Mouse (Mus musculus) ovary, postnatal 14 days (tissue): Measurements from ENCODE around the gene Unc5c.

ENCODE experiments used
- DNase-seq: peaks from one replicate; pipeline ENCODE4 v3.0.0; 2022; ENCODE audit warnings: low spot score

The Unc5c gene

DNA sequence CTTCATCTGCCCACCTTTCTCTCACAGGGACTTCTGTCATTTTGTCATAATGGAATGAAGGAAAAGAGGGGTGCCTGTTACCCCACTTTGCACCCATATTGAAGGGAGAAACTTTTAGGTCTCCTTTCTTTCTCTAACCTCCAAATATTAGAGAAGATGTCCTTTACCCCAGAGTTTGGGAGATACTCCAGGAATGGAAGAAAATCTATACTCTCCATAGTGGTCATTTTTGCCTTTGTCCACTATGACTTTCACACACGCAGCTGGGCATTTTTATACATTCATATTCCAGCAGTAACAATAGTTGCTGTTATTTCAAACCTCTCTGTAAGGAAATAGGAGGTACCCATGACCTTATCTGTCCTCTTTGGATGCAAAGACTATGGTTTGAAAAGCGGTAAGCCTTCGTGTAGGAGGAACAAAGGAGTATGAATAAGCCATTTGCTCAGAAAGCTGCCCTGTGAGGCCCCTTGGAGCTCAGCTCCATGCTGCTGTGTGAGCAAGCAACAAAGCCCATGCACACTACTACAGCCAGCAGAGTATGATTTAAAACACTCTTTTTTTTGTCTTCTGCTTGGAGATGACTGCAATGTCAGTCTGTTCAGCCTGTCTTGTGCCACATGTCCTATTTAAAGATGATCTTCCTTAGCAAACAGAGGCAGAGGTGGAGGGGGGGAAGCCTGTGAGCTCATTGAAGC is 353.7 kb downstream of the Unc5c start:
- DNase-seq, result no peak

DNA sequence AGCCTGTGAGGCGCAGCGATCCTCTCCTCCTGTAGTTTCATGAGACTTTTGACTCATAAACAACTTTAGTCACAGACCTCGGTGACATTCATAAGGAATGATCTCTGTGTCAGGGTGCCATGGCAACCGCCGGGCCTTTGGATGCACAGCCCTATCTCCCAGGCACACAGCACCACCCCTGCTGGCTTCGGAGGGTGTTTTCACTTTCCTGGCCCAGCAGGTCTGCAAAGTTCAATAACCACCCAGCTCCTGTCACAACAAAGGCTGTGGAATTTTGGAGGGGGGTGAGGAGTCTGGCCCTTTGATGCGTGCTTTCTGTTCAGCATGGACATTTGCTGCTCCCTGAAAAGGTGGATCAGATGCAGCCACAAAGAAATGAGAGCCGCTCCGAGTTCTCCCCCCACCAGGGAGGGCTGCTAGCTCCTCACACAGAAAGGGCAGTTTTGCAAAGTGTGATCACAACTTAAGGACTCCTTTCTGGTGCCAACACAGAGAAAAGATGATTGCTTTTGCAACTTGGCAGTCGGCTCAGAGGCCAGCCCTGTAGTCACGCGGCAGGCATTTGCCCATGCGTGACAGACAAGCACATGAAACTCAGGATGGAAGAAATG is 354.4 kb downstream of the Unc5c start:
- peak; percentile 4 for DNase-seq

DNA sequence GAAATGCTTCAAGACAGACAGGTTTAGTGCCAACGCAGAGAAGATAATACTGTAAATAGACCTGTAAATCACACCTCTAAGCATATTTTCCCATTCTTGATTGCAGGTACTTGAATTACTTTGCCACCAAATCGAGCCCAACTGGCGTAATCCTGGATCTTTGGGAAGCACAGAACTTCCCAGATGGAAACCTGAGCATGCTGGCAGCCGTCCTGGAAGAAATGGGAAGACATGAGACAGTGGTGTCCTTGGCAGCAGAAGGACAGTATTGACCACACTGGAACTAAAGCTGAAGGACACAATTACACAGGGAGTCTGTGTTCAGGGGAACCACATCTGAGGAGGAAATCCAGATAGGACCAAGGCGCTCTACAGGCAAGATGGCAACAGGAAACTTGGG is 363.3 kb downstream of the Unc5c start:
- DNase-seq, result no peak

DNA sequence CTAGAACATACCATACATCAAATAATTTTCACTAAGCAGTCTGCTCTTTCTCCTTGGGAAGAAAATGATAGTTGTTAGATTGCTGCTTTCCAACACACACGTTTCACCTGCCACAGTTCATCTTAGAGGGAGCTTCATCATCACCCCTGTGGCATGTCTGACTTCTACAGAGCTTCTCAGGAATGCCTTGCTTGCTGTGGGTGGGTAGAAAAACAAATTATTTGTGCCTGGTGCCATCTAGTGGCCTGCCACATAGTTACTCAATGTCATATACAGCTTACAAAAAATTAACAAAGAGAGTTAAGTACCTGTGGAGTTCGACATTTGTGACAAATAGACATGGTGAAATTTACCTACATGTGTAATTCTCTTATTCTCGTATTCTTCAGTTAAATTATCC is 366.1 kb downstream of the Unc5c start:
- DNase-seq, result peak; percentile 45

DNA sequence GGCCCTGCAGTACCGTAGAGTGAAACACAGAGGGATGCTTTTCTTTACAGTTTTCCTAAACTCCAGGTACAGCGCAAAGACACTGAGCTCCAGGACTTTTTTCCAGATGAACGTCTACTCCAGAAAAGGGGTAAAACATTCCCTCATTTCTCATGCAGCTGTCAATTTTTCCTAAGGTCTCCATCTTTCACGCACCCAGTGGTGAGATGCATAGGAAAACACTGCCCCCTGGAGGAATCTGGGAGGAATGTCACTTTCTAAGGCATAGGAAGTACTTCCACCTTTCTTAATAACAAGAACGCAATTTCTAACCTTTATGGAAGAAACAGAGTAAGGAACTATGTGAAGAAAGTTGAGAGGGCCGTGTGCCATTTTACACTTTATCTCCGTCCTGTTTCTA is 373.8 kb downstream of the Unc5c start:
- no peak for DNase-seq

DNA sequence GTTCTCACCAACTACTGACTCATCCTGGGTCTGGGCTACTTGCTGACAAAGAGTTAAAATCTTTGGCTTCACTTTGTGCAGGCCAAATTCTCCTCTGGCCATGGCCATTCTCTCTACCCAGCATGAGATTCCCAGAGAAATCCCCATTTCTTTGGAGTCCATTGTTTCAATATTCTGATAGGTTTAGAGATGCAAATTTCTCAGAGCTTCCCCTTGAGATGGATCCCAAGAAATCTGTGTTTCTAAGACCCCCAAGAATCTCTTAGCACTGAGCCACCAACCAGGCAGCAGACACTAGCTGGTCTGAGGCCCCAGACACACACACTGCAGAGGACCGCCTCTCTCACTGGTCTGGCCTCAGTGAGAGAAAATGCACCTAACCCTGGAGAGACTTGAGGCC is 384.2 kb downstream of the Unc5c start:
- no peak for DNase-seq

DNA sequence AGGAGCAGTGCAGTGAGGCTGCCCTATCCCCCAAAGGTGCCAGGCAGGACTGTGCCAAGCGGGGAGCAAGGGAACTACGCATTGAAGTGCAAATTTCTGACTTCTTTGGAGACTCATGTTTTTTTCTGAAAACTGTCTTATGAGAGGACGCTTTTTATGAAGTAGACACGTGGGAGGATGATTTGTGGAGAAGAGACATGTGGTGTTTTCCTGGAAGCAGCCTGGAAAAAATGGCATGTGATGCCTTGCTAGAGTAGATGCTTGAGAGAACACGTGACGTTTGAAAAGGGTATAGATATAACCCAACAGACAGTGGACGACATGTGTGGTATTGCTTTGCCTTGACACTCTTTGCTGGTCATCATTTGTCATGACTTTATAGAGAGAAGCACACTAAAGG is 385.1 kb downstream of the Unc5c start:
- no peak for DNase-seq

DNA sequence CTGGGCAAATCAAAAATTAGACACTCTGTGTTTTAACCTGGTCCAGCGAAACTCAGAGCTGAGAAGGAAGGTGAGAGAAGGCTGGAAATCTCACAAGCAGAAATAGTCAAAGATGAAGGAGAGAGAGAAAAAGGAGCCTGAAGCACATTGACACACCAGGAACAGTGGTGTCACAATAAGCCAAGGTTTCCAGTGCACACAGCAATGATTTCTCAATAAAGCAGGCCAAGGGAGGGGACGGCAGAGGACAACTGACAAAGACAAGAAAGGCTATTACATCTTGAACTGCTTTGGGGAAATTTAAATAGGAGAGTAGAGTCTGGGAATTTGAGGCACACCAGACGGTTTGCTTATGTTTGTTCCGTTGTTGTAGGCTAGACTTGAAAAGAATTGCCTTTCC is 389.3 kb downstream of the Unc5c start:
- DNase-seq, result no peak

DNA sequence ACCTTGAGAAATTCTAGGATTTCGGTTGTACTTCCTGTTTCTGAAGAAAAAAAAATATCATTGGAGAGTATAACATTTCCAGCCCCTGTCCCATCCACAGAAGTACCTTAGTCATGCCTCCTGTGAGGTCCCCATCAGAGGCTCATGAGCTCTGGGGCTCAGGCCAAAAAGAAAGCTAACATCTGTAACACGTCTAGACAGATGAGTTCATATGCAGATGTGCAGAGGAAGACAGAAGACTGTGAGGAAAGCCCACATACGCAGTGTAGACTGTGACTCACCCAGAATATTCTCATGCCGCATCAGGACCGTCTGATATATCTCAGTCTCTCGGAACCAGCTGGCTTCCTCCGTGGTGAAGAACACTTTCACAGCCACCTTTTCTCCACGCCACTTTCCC is 392.1 kb downstream of the Unc5c start:
- DNase-seq, result no peak

DNA sequence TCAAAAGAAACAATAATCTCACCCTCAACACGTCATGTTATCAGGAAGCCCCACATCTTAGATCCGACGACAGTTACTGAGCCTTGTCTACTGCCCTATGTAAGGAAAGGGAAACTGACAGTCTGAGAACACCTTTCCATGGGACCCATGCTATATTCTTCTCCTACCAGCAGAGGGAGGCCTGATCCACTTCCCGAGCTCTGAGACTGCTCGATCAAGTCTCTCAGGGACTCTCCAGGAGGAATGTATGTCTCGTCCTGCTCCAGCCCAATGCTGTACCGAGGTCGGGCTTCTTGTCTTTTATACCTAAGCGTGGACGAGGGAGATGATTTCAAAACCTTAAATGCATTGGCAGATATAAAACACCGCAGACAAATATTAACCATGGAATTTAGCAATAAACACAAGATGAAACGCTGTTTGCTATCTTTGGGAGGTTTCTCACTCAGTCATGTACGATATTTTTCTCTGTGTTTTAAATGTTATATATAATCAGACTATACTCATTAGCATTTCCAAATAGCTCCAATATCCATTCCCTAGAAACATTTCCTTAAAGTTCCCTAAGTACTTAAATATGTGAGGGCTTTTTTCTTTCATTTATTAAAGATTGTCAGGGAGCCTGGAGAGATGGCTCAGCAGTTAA is 397.9 kb downstream of the Unc5c start:
- DNase-seq, result peak; percentile 33

DNA sequence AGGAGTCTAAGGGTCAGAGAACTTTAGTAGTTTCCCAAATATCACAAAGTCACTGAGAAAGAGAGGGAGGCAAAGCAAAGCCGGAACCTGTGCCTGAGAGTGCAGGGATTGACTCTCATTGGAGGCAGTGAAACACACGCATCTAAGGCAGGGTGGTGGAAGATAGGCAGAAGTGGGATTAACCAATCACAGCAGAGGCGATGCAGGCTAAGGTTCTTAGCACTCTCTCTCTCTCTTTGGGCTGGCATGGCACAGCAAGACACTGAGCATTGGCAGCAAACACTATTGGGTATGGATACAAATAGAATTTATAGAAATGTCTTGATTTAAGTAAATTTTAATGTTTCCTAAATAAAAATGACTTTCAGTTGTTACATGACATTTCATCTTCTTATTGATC is 406.8 kb downstream of the Unc5c start:
- no peak for DNase-seq

DNA sequence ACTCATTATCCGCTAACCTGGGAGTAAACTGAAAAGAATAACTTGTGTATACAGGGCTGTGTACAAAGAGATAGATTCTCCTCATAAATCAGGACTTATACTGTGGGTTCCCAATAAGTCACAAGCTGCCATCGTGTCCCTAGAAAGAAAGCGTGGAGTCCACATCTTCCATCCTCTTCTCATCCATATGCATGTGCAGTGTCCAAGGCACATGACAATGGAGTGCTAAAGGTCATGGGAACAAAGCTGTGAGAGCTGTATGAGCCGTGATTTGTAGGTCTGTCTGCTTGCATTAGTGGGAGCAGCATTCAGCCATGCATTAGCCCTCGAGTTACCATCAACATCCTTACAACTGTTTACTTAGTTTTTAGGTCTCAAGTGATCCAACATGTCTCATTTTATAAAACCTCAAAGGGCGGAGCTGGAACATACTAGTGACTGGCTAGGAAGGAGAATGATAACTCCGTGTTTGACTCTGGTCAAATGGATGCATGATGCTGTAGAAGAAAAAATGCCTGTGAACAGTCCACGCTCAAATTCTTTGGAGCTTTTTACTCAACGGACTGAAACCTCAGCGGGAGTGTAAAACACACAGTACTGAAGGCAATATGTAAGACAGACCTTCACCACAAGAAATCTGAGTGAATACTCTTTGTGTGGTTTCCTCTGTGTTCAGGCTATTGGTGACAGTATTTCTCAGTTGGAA is 407.5 kb downstream of the Unc5c start:
- DNase-seq, result no peak

DNA sequence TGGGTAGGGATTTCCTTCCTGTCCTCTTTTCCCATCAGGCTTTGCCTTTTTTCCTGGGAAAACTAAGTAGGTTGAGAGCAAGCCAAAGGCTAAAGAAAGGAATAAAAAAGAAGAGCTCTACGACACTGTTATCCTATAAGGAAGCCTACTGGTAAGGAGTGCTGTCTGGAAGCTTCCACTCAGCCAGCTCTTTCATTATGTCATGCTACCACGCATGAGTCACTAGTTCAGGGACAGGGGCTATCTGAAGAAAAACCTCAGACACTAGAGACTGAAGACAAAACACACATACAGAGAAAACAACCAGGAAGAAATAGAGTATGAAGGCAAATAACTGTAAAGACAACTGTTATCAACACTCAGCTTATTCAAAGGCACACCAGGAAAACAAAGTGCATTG is 417.5 kb downstream of the Unc5c start:
- DNase-seq, result no peak

DNA sequence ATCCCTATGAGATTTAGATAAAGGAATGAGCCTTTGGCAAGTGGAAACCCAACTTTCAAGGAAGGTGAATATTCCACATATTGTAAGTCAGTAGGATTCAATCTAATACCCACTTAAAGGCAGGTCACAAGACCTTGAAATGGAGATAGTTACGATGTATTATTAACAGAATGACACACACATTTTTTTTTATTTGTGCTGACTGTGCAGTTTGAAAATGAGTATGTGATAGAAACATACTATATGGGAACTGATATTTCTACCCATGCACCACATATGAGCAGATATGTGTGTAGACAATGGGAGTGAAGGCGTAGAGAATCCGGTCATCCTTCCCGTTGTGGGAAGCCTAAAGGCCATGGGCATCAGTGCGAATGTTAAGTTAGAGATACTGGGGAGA is 419.2 kb downstream of the Unc5c start:
- no peak for DNase-seq
